Mouse (Mus musculus): ENCODE data around the gene Rxylt1. TPM values are rescaled to one million over a fixed set of nuclear protein-coding genes. Genes with fewer than 3 reads are reported as not detected.
A peak's percentile ranks its signal among the peaks of the same experiment; 100 is the strongest.

Gene Rxylt1
- total and polyA plus RNA-seq, 3 experiments, result 26.1 to 30.6 TPM; not detected in 1

- Histone ChIP-seq H3K4me3 (ENCODE audit: control insufficient read depth in 1 of 2, insufficient read depth in 1 of 2, low read depth in 2 of 2, low read length in 2 of 2) (no peak overlapping the region), H3K4me1 (ENCODE audit: control insufficient read depth in 1 of 2, insufficient read depth in 2 of 2, low read length in 2 of 2) (no peaks in the 10 kb centered on the region), H3K9me3 (replicated peaks; ENCODE audit: insufficient read depth, low read length) (no peaks in the 10 kb centered on the region), H3K27me3 (ENCODE audit: control insufficient read depth in 1 of 2, insufficient read depth in 2 of 2, low read length in 2 of 2) (no peaks in the 10 kb centered on the region), H3K36me3 (ENCODE audit: control insufficient read depth in 1 of 2, insufficient read depth in 2 of 2, low read length in 2 of 2) (no peaks in the 10 kb centered on the region), H3K9ac (ENCODE audit: control insufficient read depth, low read depth, low read length, poor library complexity, severe bottlenecking) (no peak overlapping the region), H3K79me2 (ENCODE audit: control insufficient read depth, insufficient read depth, low read length, poor library complexity) (no peaks in the 10 kb centered on the region), H3K27ac (ENCODE audit: control insufficient read depth, low read depth, low read length) (no peak overlapping the region)
- no peak for DNase-seq (ENCODE audit: low read depth, low spot score)
- no peak for TF ChIP-seq KAT2A (conservative IDR thresholded peaks at IDR 0.05; ENCODE audit: low read depth, low read length)
Observed at GRCm38 (mm10) chr10:122116636-122117035, 19.5 kb upstream of the Rxylt1 start.

- H3K36me3 ChIP-seq (ENCODE audit: control insufficient read depth in 1 of 2, insufficient read depth in 2 of 2, low read length in 2 of 2), result no peaks in the 10 kb centered on the region
- no peak for TF ChIP-seq MAX (IDR thresholded peaks at IDR 0.05; ENCODE audit: low read length)
- TF ChIP-seq CHD1 (IDR thresholded peaks at IDR 0.05; ENCODE audit: low read depth, low read length), result no peak
- no peak for TF ChIP-seq ELF1 (IDR thresholded peaks at IDR 0.05; ENCODE audit: low read depth, low read length)
- TF ChIP-seq GATA1 (IDR thresholded peaks at IDR 0.05; ENCODE audit: low read depth, low read length), result no peak
- no peak for TF ChIP-seq MEF2A (IDR thresholded peaks at IDR 0.05; ENCODE audit: extremely low read depth, insufficient replicate concordance, low read depth, low read length, poor library complexity, severe bottlenecking)
- TF ChIP-seq CTCF (IDR thresholded peaks at IDR 0.05 in 2 of 3, conservative IDR thresholded peaks at IDR 0.05 in 1 of 3; ENCODE audit: control insufficient read depth in 1 of 3, insufficient read depth in 1 of 3, low read depth in 2 of 3, low read length in 3 of 3, poor library complexity in 1 of 3, severe bottlenecking in 1 of 3), result no peak
- no peak for TF ChIP-seq MAFK (IDR thresholded peaks at IDR 0.05; ENCODE audit: borderline replicate concordance, low read depth, low read length)
- TF ChIP-seq CHD2 (IDR thresholded peaks at IDR 0.05; ENCODE audit: low read length), result no peak
- TF ChIP-seq MYC (IDR thresholded peaks at IDR 0.05; ENCODE audit: low read depth, low read length), result no peak
- TF ChIP-seq BHLHE40 (IDR thresholded peaks at IDR 0.05; ENCODE audit: borderline replicate concordance, low read depth, low read length), result no peak
- no peak for TF ChIP-seq MYB (IDR thresholded peaks at IDR 0.05; ENCODE audit: low read depth, low read length)
- H3K4me3 ChIP-seq (ENCODE audit: control insufficient read depth in 1 of 2, insufficient read depth in 1 of 2, low read depth in 2 of 2, low read length in 2 of 2), result no peak overlapping the region
- no peaks in the 10 kb centered on the region; a peak in 1 of 4 replicates for H3K27me3 ChIP-seq (ENCODE audit: control insufficient read depth in 1 of 2, insufficient read depth in 2 of 2, low read length in 2 of 2)
- no peak for DNase-seq (ENCODE audit: low read depth, low spot score)
- H3K27ac ChIP-seq (ENCODE audit: control insufficient read depth, low read depth, low read length), result no peak overlapping the region
- H3K4me1 ChIP-seq (ENCODE audit: control insufficient read depth in 1 of 2, insufficient read depth in 2 of 2, low read length in 2 of 2), result no peaks in the 10 kb centered on the region
- no peaks in the 10 kb centered on the region for H3K79me2 ChIP-seq (ENCODE audit: control insufficient read depth, insufficient read depth, low read length, poor library complexity)
- H3K9me3 ChIP-seq (replicated peaks; ENCODE audit: insufficient read depth, low read length), result no peaks in the 10 kb centered on the region
- H3K9ac ChIP-seq (ENCODE audit: control insufficient read depth, low read depth, low read length, poor library complexity, severe bottlenecking), result no peak overlapping the region
Observed at GRCm38 (mm10) chr10:122106633-122107028, 9.5 kb upstream of the Rxylt1 start.

GRCm38 (mm10) chr10:122105889-122106632 is 8.9 kb upstream of the Rxylt1 start:
- H3K9ac ChIP-seq (ENCODE audit: control insufficient read depth, low read depth, low read length, poor library complexity, severe bottlenecking), result no peak overlapping the region
- no peak for DNase-seq (ENCODE audit: low read depth, low spot score)
- TF ChIP-seq CTCF (IDR thresholded peaks at IDR 0.05 in 2 of 3, conservative IDR thresholded peaks at IDR 0.05 in 1 of 3; ENCODE audit: control insufficient read depth in 1 of 3, insufficient read depth in 1 of 3, low read depth in 2 of 3, low read length in 3 of 3, poor library complexity in 1 of 3, severe bottlenecking in 1 of 3) (no peak), ZNF384 (IDR thresholded peaks at IDR 0.05; ENCODE audit: low read depth, low read length) (0 out of 2 replicates have a peak, but pooled peaks have one; percentile 11), POLR2AphosphoS5 (IDR thresholded peaks at IDR 0.05; ENCODE audit: borderline replicate concordance, low read depth, low read length) (no peak), ZKSCAN1 (IDR thresholded peaks at IDR 0.05; ENCODE audit: low read depth, low read length) (no peak), GATA1 (IDR thresholded peaks at IDR 0.05; ENCODE audit: low read depth, low read length) (no peak)
- H3K27me3 ChIP-seq (ENCODE audit: control insufficient read depth in 1 of 2, insufficient read depth in 2 of 2, low read length in 2 of 2), result no peaks in the 10 kb centered on the region; a peak in 1 of 4 replicates
- H3K79me2 ChIP-seq (ENCODE audit: control insufficient read depth, insufficient read depth, low read length, poor library complexity), result no peaks in the 10 kb centered on the region
- no peaks in the 10 kb centered on the region for H3K9me3 ChIP-seq (replicated peaks; ENCODE audit: insufficient read depth, low read length)
- H3K27ac ChIP-seq (ENCODE audit: control insufficient read depth, low read depth, low read length), result no peak overlapping the region
- no peaks in the 10 kb centered on the region for H3K36me3 ChIP-seq (ENCODE audit: control insufficient read depth in 1 of 2, insufficient read depth in 2 of 2, low read length in 2 of 2)
- H3K4me1 ChIP-seq (ENCODE audit: control insufficient read depth in 1 of 2, insufficient read depth in 2 of 2, low read length in 2 of 2), result no peaks in the 10 kb centered on the region
- H3K4me3 ChIP-seq (ENCODE audit: control insufficient read depth in 1 of 2, insufficient read depth in 1 of 2, low read depth in 2 of 2, low read length in 2 of 2), result no peak overlapping the region
